Mouse (Mus musculus) limb, embryonic 11.5 days (tissue): Measurements from ENCODE around the gene Atp5h. TPM values are rescaled to one million over a fixed set of nuclear protein-coding genes. Genes with fewer than 3 reads are reported as not detected.
A peak's percentile ranks its signal among the peaks of the same experiment; 100 is the strongest.

Source experiments
- ATAC-seq: fragments of 200-750 bp; cut with Nextera tagmentation; 2 replicates; pipeline ENCODE4 v1.8.0; 2017; ENCODE audit warnings: low read depth; ENCODE audit not compliant: insufficient number of reproducible peaks, low FRiP score, low TSS enrichment
- DNase-seq: peaks from one replicate; pipeline ENCODE4 v3.0.0-alpha.2; 2015; ENCODE audit warnings: low spot score
- H3K27ac ChIP-seq: fragments of 300-500 bp; sonication (generic); replicated peaks from 2 replicates; pipeline ENCODE4 v1.5.1; 2014; ENCODE audit warnings: low read depth, mild to moderate bottlenecking, low read length
- H3K27me3 ChIP-seq: fragments of 300-500 bp; sonication (generic); 2 replicates; pipeline ENCODE4 v1.6.1; 2014; ENCODE audit warnings: mild to moderate bottlenecking, low read length, mixed read lengths; ENCODE audit not compliant: control insufficient read depth, insufficient read depth
- H3K36me3 ChIP-seq: fragments of 300-500 bp; sonication (generic); 2 replicates; pipeline ENCODE4 v1.6.1; 2014; ENCODE audit warnings: mild to moderate bottlenecking, low read length, moderate library complexity, mixed read lengths; ENCODE audit not compliant: control insufficient read depth, insufficient read depth
- H3K4me1 ChIP-seq: fragments of 300-500 bp; sonication (generic); 2 replicates; pipeline ENCODE4 v1.6.1; 2014; ENCODE audit warnings: low read length, mixed read lengths; ENCODE audit not compliant: control insufficient read depth, insufficient read depth
- H3K4me2 ChIP-seq: fragments of 300-500 bp; sonication (generic); 2 replicates; pipeline ENCODE4 v1.6.1; 2014; ENCODE audit warnings: low read depth, mild to moderate bottlenecking, moderate library complexity; ENCODE audit not compliant: severe bottlenecking
- H3K4me3 ChIP-seq: fragments of 300-500 bp; sonication (generic); 2 replicates; pipeline ENCODE4 v1.5.1; 2014; ENCODE audit warnings: low read depth, low read length
- H3K9ac ChIP-seq: fragments of 300-500 bp; sonication (generic); 2 replicates; pipeline ENCODE4 v1.6.1; 2014; ENCODE audit warnings: mild to moderate bottlenecking, low read length
- H3K9me3 ChIP-seq: fragments of 300-500 bp; sonication (generic); 2 replicates; pipeline ENCODE4 v1.6.1; 2016; ENCODE audit warnings: low read length; ENCODE audit not compliant: control insufficient read depth
- WGBS: fragments of 180-500 bp; shearing (Covaris S2); extraction: QIAGEN DNeasy Blood & Tissue Kit; methylation state at CpG from one replicate; pipeline ENCODE4 v1.1.7; 2014; 5-methylcytosine and 5-hydroxymethylcytosine counted together
- polyA plus RNA-seq: library from polyadenylated mRNA; unstranded; fragments of >200 nt; fragmentation: Nextera tagmentation; extraction: Ambion mirVana; gene quantifications from 2 replicates; pipeline ENCODE4 v1.2.1, GENCODE M21; 2014

The Atp5h gene
- polyA plus RNA-seq, 1 experiment from 2014 or later = 943 TPM

- 71% methylated on average over 1 of the region's 1 CpGs for WGBS
- Histone ChIP-seq H3K4me3 (peak overlapping the region; percentile 93), H3K9me3 (no peaks in the 10 kb centered on the region), H3K27me3 (no peaks in the 10 kb centered on the region), H3K36me3 (peaks cover 9% of the 10 kb centered on the region; the same call in 1 of the 2 replicates), H3K27ac (no peak overlapping the region), H3K4me2 (peak overlapping the region; percentile 97), H3K9ac (no peak overlapping the region), H3K4me1 (peaks cover 11% of the 10 kb centered on the region)
- DNase-seq = no peak
- ATAC-seq = no peak
Observed at GRCm38 (mm10) chr11:115421328-115421727, 1.6 kb upstream of the Atp5h start.

DNA sequence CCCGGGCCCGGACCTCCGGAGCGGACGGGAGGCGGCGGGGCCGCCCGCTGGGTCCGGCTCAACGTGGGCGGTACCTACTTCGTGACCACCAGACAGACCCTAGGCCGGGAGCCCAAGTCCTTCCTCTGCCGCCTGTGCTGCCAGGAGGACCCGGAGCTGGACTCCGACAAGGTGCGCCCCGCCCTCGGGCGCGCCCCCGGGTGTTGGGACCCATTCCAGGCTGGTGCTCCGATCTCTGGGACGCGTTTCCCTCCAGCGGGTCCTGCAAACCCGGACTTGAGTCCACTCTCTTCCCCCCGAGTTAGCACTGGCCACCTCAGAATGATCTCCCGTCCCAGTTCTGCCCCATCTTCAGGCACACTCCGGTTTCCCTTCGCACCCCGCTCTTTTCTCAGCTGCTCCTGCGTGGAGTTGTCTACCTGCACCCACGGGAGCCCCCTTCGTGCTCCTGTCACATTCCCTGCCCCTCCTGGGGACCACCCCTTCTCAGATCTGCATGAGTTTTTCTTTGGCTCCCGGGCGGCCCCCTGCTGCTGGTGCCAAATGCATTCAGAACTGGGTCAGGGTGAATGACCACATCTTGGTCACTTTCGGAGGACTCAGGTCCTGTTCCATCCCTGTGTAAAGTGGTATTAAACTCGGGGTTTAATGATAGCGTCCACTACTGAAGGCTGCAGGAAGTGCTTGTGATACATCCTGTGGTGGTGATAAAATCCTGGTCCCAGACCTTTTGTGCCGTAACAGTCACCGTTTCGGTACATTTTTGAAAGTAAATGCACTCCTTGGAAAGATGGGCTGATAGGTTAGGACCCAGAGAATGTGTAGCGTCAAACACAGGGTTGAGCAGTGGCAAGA, 801 bp upstream of the Atp5h start:
- DNase-seq (peak; percentile 69), ATAC-seq (peak; percentile 74; the same call in 1 of the 2 replicates)
- peak overlapping the region; percentile 93 for H3K4me3 ChIP-seq
- peak overlapping the region; percentile 97 for H3K4me2 ChIP-seq
- no peaks in the 10 kb centered on the region for H3K9me3 ChIP-seq
- H3K27ac ChIP-seq = peak overlapping the region; percentile 81
- H3K9ac ChIP-seq = peak overlapping the region; percentile 97
- no peaks in the 10 kb centered on the region for H3K27me3 ChIP-seq
- peaks cover 9% of the 10 kb centered on the region; the same call in 1 of the 2 replicates for H3K36me3 ChIP-seq
- 2% methylated on average over 35 of the region's 45 CpGs for WGBS
- H3K4me1 ChIP-seq = peaks cover 11% of the 10 kb centered on the region

GRCm38 (mm10) chr11:115409556-115409955, 10.2 kb downstream of the Atp5h start:
- WGBS = 87% methylated on average over 7 of the region's 7 CpGs
- H3K4me1 ChIP-seq = peaks cover 16% of the 10 kb centered on the region
- peaks cover 8% of the 10 kb centered on the region for H3K36me3 ChIP-seq
- no peaks in the 10 kb centered on the region for H3K9me3 ChIP-seq
- H3K4me2 ChIP-seq = no peak overlapping the region
- DNase-seq (no peak), ATAC-seq (no peak)
- H3K9ac ChIP-seq = no peak overlapping the region
- no peak overlapping the region for H3K4me3 ChIP-seq
- H3K27ac ChIP-seq = no peak overlapping the region
- no peaks in the 10 kb centered on the region for H3K27me3 ChIP-seq

- WGBS = 88% methylated on average over 6 of the region's 6 CpGs
- Histone ChIP-seq H3K4me3 (no peak overlapping the region), H3K9ac (no peak overlapping the region), H3K4me2 (no peak overlapping the region), H3K27me3 (no peaks in the 10 kb centered on the region), H3K27ac (no peak overlapping the region), H3K4me1 (peaks cover 15% of the 10 kb centered on the region), H3K9me3 (no peaks in the 10 kb centered on the region), H3K36me3 (peaks cover 8% of the 10 kb centered on the region)
- ATAC-seq = no peak
- DNase-seq = no peak
Observed at GRCm38 (mm10) chr11:115408266-115408920, 11.4 kb downstream of the Atp5h start.

DNA sequence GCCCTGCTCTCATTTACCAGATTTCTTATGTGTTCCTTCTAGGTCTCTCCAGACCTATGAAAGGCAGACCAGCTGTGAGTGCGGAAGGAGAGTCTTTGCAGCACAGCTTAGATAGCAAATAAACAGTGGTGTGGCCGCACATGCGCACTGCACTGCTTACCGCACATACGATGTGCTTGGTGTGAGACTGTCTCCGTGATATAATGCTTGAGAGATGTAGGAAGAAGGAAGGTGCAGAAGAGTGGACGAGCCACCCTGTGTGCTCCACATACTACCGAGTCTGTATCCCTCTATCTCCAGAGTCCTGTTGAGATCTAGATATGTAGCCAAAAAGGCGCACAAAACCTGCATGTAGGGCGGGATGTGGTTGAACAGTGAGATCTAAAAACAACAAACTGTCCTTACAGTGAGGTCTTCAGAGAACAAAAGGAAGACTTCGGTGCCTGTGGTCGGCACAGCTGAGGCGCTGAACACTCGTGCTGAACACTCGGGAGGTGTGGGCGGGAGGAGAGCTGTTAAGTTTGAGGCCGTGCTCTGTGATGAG, 12.8 kb downstream of the Atp5h start:
- no peak for ATAC-seq
- Histone ChIP-seq H3K9me3 (no peaks in the 10 kb centered on the region), H3K9ac (no peak overlapping the region), H3K36me3 (peaks cover 8% of the 10 kb centered on the region), H3K4me2 (no peak overlapping the region), H3K27ac (no peak overlapping the region), H3K27me3 (no peaks in the 10 kb centered on the region), H3K4me3 (no peak overlapping the region), H3K4me1 (peaks cover 10% of the 10 kb centered on the region)
- WGBS = 97% methylated on average over 17 of the region's 17 CpGs
- no peak for DNase-seq

DNA sequence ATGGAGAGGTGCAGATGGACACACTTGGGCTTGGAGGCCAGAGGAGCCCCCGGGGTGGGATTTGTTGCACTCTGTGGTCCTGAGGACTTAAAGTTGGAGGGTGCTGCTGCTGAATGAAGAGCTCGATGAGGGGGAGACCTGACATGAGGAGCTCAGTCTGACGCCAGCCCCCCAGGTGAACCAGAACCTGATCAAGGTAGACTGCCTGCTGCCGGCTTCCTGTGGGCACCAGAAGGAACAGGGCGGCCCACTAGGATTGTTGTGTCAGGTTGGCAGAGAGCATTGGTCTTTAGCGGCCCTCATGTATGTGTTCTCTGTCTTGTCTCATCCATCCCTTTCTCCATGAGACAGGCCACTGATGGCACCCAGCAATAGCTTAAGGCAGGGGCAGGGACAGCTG, 14.0 kb downstream of the Atp5h start:
- Histone ChIP-seq H3K9ac (no peak overlapping the region), H3K9me3 (no peaks in the 10 kb centered on the region), H3K36me3 (peaks cover 7% of the 10 kb centered on the region), H3K4me1 (peaks cover under 1% of the 10 kb centered on the region; the same call in 1 of the 2 replicates), H3K4me3 (no peak overlapping the region), H3K4me2 (no peak overlapping the region), H3K27me3 (no peaks in the 10 kb centered on the region), H3K27ac (no peak overlapping the region)
- WGBS = 95% methylated on average over 6 of the region's 6 CpGs
- no peak for DNase-seq
- ATAC-seq = no peak

- peak within 1 kb of the TSS; percentile 96 for H3K9ac ChIP-seq
- peak within 1 kb of the TSS; percentile 59 for H3K4me2 ChIP-seq
- H3K27me3 ChIP-seq = no peaks in the 10 kb centered on the region
- no peaks in the 10 kb centered on the region for H3K4me1 ChIP-seq
- peak within 1 kb of the TSS; percentile 77 for H3K4me3 ChIP-seq
- peaks cover 4% of the 10 kb centered on the region; the same call in 1 of the 2 replicates for H3K36me3 ChIP-seq
- peak within 1 kb of the TSS; percentile 81 for H3K27ac ChIP-seq
- peak; percentile 89 for DNase-seq
- peak; percentile 92 for ATAC-seq
- H3K9me3 ChIP-seq = no peaks in the 10 kb centered on the region
- WGBS = 4% methylated on average over 50 of the region's 50 CpGs
Observed at GRCm38 (mm10) chr11:115403338-115404124, 16.2 kb downstream of the Atp5h start, which contains the start of gene Mrpl58. Gene Mrpl58, plus strand, starts transcription at chr11:115403752.
